Mouse (Mus musculus) limb, embryonic 10.5 days (tissue): ENCODE data around the gene Trnp1. TPM values are rescaled to one million over a fixed set of nuclear protein-coding genes. Genes with fewer than 3 reads are reported as not detected.
"Not testable (repeated sequence)": the region's sequence is repeated elsewhere in the genome, so short reads cannot be mapped to it uniquely, and the experiment has no call there.

Source experiments
- DNase-seq: peaks from one replicate; pipeline ENCODE4 v3.0.0-alpha.2; 2017; ENCODE audit warnings: low spot score
- H3K27ac ChIP-seq: fragments of 300-500 bp; sonication (generic); 2 replicates; pipeline ENCODE4 v1.5.1; 2016; ENCODE audit warnings: mild to moderate bottlenecking
- H3K27me3 ChIP-seq: fragments of 300-500 bp; sonication (generic); 2 replicates; pipeline ENCODE4 v1.6.1; 2016; ENCODE audit warnings: low read depth, mild to moderate bottlenecking; ENCODE audit not compliant: poor library complexity, severe bottlenecking
- H3K36me3 ChIP-seq: fragments of 300-500 bp; sonication (generic); 2 replicates; pipeline ENCODE4 v1.6.1; 2016; ENCODE audit warnings: mild to moderate bottlenecking, moderate library complexity
- H3K4me1 ChIP-seq: fragments of 300-500 bp; sonication (generic); 2 replicates; pipeline ENCODE4 v1.6.1; 2016
- H3K4me3 ChIP-seq: fragments of 300-500 bp; sonication (generic); 2 replicates; pipeline ENCODE4 v1.5.1; 2016; ENCODE audit warnings: mild to moderate bottlenecking, moderate library complexity
- H3K9me3 ChIP-seq: fragments of 300-500 bp; sonication (generic); replicated peaks from 2 replicates; pipeline ENCODE4 v1.6.1; 2016; ENCODE audit warnings: mild to moderate bottlenecking
- WGBS: fragments of 180-500 bp; shearing (Covaris S2); methylation state at CpG from one replicate; pipeline ENCODE4 v1.1.7; 2016; 5-methylcytosine and 5-hydroxymethylcytosine counted together
- polyA plus RNA-seq: library from polyadenylated mRNA; unstranded; fragments of >200 nt; fragmentation: Nextera tagmentation; extraction: Ambion mirVana; gene quantifications from 2 replicates; pipeline ENCODE4 v1.2.1, GENCODE M21; 2016

Gene Trnp1
- polyA plus RNA-seq = 0.46 and 0.65 TPM in 2 replicates

DNA sequence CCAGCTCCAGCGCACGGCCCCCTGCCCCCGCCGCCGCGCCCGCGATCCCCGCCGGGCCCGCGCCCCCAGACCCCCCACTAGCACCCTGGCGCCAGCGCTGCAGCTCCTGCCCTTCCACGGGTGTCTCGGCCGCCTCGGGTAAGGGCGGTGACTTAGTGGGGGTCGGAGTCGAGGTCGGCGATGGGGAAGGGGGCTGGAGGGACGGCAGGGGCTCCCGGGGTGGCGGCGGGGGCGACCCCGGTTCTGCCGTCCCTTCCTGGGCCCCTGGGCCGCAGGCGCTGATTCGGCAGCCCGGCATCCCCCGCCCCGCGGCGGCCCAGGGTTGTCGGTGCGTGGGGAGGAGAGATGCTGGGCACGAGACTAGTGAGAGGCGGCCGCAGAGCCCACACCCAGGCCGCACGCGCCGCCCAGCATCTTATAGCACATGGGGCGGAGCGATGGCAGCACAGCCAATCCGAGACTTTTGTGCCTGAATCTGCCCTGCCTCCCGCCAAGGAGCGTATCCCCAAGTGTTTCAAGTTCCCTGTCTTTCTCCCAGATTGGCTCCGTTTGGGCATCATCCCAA lies at the start of gene Trnp1:
Gene Trnp1, minus strand, starts transcription at position 391 of the 565 bp plus-strand sequence.
- no peaks in the 10 kb centered on the region for H3K36me3 ChIP-seq
- H3K27ac ChIP-seq = peak within 1 kb of the TSS; percentile 79
- peaks cover 34% of the 10 kb centered on the region for H3K4me1 ChIP-seq
- peak; percentile 86 for DNase-seq
- no peaks in the 10 kb centered on the region for H3K9me3 ChIP-seq
- peak within 1 kb of the TSS; percentile 78 for H3K4me3 ChIP-seq
- under 1% methylated on average over 53 of the region's 53 CpGs for WGBS
- peaks cover 100% of the 10 kb centered on the region for H3K27me3 ChIP-seq

DNA sequence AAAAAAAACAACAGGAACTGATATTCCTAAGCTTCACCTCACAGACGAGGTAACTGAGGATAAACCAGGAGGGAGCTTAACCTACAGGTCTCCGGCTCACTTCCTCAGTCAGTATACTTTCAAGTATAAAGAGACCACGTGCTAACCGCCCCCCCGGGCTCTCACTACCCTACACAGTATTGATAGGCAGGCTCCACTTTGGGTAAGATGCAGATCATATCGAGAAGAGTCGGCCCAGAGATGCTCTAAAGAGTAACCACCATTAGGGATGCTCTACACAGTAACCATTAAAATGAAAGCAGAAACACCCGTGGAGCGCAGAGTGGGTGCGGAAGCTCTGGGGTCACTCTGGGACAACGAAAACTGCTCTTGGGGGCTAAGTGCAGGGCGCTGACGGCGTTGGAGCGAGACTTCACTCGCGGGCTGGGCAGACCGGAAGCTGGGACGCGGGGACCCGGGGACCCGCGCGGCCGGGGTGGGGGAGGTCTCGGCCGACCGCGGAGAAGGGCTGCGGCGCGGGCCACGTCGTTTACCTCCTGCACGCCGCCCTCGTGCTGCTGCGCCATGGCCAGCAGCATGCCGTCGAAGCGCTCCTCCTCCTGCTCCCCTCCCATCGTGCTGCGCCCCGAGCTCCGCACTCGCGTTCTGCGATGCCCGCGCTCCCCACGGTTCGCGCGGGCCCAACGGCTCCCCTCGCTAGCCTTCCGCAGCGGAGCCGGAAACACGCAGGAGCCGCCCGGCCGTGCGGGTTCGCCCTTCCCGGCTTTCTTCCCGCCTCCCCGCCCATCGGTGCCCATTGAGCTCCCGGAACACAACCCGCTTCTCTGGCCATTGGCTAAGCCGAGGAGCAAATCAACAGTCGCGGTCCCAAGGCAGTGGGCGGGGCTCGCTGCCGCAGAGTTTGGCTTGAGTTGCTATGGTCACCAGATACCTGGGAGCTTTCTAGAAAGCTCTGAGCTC lies 47.2 kb upstream of the Trnp1 start, which contains the start of gene Nudc:
Gene Nudc, minus strand, starts transcription at position 725 of the 960 bp plus-strand sequence.
- WGBS = under 1% methylated on average over 77 of the region's 77 CpGs
- Histone ChIP-seq H3K9me3 (no peaks in the 10 kb centered on the region), H3K27ac (peak within 1 kb of the TSS; percentile 95)

DNA sequence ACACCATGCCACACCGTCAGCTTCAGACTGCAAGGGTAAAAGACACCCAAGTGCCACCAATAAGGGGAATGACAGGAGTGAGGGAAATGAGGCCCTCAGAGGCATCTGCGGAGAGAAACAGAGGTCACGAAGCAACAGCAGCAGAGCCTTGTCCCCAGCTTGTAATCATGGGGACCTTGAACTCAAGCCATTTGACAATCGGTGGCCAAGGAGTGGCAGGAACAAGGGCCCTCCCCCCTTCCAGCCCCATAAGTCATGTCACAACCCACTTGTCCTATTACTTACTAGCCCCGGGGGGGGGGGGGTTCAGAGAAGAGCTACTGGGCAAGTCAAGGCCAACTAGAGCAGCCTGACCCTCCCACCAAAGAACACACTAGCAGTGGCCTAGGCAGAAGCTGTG lies 38.3 kb upstream of the Trnp1 start:
- 90% methylated on average over 5 of the region's 5 CpGs for WGBS
- Histone ChIP-seq H3K4me1 (no peaks in the 10 kb centered on the region), H3K27ac (no peak overlapping the region), H3K9me3 (no peaks in the 10 kb centered on the region), H3K36me3 (peaks cover 100% of the 10 kb centered on the region), H3K27me3 (no peaks in the 10 kb centered on the region), H3K4me3 (no peak overlapping the region)
- DNase-seq = no peak

More for the DNA sequence above, 47.2 kb upstream of the Trnp1 start, which contains the start of gene Nudc:
- DNase-seq = peak; percentile 96
- peaks cover 20% of the 10 kb centered on the region for H3K4me1 ChIP-seq
- peaks cover 37% of the 10 kb centered on the region for H3K36me3 ChIP-seq
- no peaks in the 10 kb centered on the region for H3K27me3 ChIP-seq
- peak within 1 kb of the TSS; percentile 84 for H3K4me3 ChIP-seq

DNA sequence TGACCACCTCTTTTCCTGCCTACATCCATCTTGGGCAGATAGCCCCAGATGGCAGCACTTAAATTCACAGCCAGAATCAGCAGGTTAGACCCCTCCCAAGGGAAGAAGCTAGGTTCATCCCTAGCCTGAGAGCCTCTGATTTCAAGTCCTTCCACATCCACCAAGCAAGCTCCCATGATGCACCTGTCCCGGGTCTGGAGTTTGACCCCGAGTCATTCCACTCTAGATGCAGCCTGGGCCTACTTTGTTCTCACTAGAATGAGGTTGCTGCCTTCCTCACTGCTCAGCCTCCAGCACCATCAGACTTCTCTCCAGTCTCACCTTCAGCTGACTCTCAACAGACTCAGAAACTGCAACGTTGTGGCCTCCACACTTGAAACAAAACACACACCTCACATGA lies 37.7 kb upstream of the Trnp1 start:
- H3K27me3 ChIP-seq = no peaks in the 10 kb centered on the region
- no peaks in the 10 kb centered on the region for H3K9me3 ChIP-seq
- H3K4me1 ChIP-seq = no peaks in the 10 kb centered on the region
- peaks cover 100% of the 10 kb centered on the region for H3K36me3 ChIP-seq
- DNase-seq = no peak
- no peak overlapping the region for H3K27ac ChIP-seq
- WGBS = 93% methylated on average over 3 of the region's 3 CpGs
- no peak overlapping the region for H3K4me3 ChIP-seq

DNA sequence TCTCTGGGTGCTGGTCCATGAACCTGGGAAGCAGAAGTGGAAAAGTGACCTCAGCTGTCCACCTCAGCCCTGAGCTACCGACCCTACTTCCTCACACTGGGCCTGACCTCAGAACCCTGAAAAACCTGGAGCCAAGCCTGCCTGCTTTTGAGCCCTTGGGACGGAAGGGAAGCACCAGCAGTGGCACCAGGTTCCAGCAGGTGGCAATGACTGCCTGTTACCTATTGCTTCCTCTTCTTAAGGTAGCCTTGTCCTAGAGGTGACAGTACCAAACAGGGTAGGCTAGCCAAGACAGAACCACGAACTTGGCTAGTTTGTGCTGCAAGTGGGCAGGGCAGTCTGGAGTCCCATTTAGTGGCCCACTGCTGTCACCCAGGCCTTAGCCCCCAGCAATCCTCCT lies 34.4 kb upstream of the Trnp1 start:
- no peak overlapping the region for H3K4me3 ChIP-seq
- no peaks in the 10 kb centered on the region for H3K27me3 ChIP-seq
- no peak overlapping the region for H3K27ac ChIP-seq
- H3K4me1 ChIP-seq = peaks cover 4% of the 10 kb centered on the region; the same call in 1 of the 2 replicates
- no peak for DNase-seq
- H3K36me3 ChIP-seq = peaks cover 100% of the 10 kb centered on the region
- H3K9me3 ChIP-seq = no peaks in the 10 kb centered on the region
- 92% methylated on average over 3 of the region's 3 CpGs for WGBS

DNA sequence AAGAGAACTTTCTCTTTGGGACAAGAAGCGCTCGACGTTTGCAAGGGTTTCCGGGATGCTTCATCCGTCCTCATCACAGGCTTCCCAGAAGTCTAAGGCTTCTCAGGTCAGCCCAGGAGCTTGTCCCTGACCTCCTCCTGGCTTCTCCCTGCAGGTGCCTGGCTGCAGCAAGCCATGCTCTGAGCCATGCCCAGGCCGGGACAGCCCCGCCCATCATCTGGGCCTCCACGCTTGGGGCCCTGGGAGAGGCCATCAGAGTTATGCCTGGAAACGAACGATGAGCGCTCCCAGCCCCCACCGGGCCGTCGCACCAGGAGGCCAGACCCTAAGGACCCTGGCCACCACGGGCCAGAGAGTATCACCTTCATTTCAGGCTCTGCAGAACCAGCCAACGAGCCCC lies 29.4 kb upstream of the Trnp1 start:
- whole genome bisulfite sequencing = 69% methylated on average over 16 of the region's 16 CpGs
- H3K27ac ChIP-seq = no peak overlapping the region

DNA sequence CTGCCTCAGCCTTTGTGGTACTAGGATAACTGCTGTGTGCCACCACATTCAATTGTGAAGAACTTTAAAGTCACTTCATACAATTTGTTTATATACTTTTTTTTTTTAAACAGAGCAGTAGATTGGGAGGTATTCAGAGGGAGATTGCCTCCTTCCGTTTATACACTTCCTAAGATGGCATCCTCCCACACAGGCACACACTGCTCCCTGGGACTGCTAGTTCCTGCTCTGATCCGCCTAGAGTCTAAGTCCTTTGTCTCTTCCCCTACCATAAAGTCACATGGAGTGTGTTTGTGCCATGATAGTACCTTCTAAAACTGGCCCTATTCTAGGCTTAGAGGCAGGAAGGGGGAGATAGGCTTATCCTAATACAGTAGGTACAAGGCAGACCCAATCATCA lies 23.2 kb upstream of the Trnp1 start:
- Histone ChIP-seq H3K4me3 (no peak overlapping the region), H3K9me3 (no peaks in the 10 kb centered on the region), H3K27ac (no peak overlapping the region), H3K36me3 (peaks cover 5% of the 10 kb centered on the region; the same call in 1 of the 2 replicates), H3K4me1 (peaks cover 9% of the 10 kb centered on the region), H3K27me3 (peaks cover 55% of the 10 kb centered on the region)
- 83% methylated on average over 2 of the region's 2 CpGs for WGBS
- no peak for DNase-seq

More for the DNA sequence above, 29.4 kb upstream of the Trnp1 start:
- DNase-seq = no peak
- Histone ChIP-seq H3K4me1 (peaks cover 5% of the 10 kb centered on the region; the same call in 1 of the 2 replicates), H3K27me3 (no peaks in the 10 kb centered on the region), H3K4me3 (no peak overlapping the region), H3K36me3 (peaks cover 62% of the 10 kb centered on the region), H3K9me3 (no peaks in the 10 kb centered on the region)

DNA sequence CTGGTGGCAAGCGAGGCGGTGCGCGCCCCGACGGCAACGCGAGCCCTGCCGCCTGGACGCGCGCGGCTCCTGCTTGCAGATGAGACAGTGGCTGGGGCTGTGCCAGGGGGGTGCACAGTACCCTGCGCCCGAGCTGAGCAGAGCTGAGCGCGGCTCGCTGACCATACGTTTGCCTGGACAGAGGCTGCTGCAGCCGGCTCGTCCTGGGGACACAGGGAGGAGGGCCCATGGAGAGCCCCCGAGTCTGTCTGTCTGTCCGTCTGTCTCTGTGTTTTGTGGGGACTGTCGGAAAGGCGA lies 21.0 kb upstream of the Trnp1 start:
- H3K4me3 ChIP-seq = peak overlapping the region; percentile 50
- DNase-seq = no peak
- no peaks in the 10 kb centered on the region for H3K36me3 ChIP-seq
- H3K27me3 ChIP-seq = peaks cover 60% of the 10 kb centered on the region
- H3K4me1 ChIP-seq = peaks cover 9% of the 10 kb centered on the region
- H3K9me3 ChIP-seq = no peaks in the 10 kb centered on the region
- WGBS = 4% methylated on average over 25 of the region's 25 CpGs
- peak overlapping the region; percentile 72; the same call in 1 of the 2 replicates for H3K27ac ChIP-seq

DNA sequence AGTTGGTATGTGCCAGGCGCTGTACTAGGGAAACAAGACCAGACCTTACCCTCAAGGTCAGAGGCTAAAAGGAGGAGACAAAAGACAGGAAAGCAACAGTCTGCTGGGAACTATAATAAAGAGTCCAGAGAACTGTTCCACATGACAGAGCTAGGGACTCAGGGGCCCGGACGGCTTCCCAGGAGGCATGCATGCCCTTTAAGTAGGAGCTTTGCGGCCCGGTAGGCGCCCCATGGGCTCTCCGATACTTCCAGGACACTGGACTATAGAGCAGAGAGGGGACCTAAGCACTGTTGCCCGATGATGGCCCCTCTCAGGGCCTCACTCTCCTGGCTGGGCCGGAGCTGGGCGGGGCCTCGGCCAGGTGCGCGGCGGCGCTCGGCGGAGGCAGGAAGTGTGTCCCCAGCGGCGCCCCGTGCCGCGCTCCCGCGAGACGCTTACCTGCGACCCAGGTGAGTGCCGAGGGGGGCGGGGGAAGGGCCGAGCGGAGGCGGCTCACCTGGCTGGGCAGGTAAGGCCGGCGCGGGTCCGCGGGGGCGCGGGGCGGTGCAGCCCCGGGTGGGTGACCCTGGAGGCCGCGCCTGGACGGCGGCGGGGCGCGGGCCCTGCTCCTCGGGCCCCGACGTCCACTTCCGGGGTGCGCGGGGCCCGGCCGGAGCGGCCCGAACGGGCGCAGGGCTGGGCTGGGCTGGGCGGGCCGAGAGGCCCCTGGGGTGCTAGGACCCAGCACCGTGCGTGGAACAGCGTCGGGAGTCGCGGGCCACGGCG lies 20.4 kb upstream of the Trnp1 start, which contains the start of gene Kdf1:
Gene Kdf1, plus strand, starts transcription at position 363 of the 768 bp plus-strand sequence.
- peak within 1 kb of the TSS; percentile 72; the same call in 1 of the 2 replicates for H3K27ac ChIP-seq
- peak within 1 kb of the TSS; percentile 50 for H3K4me3 ChIP-seq
- peak; percentile 45 for DNase-seq
- peaks cover 9% of the 10 kb centered on the region for H3K4me1 ChIP-seq
- H3K27me3 ChIP-seq = peaks cover 60% of the 10 kb centered on the region
- no peaks in the 10 kb centered on the region for H3K9me3 ChIP-seq
- H3K36me3 ChIP-seq = no peaks in the 10 kb centered on the region
- 4% methylated on average over 54 of the region's 69 CpGs for WGBS

DNA sequence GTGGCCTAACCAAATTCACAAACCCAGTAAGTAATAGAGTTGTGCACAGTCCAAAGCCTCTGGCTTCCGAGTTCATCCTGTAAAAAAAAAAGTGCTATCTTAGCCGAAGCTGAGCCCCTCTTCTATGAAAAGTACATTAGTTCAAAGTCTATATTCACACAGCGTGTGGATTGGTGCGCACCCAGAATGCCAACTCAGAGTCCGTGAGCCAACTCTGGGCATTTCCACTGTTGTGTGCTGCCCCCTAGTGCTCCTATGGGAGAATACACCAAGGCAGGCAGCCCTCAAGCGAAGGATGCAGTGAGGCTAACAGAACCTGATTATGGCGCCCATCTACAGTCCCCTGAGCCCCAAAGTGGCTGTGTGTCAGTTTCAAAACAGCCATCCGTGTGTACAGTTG lies 14.6 kb upstream of the Trnp1 start:
- Histone ChIP-seq H3K27ac (no peak overlapping the region), H3K4me3 (no peak overlapping the region), H3K27me3 (peaks cover 20% of the 10 kb centered on the region), H3K36me3 (no peaks in the 10 kb centered on the region), H3K9me3 (no peaks in the 10 kb centered on the region), H3K4me1 (no peaks in the 10 kb centered on the region)
- DNase-seq = peak; percentile 78
- 17% methylated on average over 8 of the region's 8 CpGs for WGBS

DNA sequence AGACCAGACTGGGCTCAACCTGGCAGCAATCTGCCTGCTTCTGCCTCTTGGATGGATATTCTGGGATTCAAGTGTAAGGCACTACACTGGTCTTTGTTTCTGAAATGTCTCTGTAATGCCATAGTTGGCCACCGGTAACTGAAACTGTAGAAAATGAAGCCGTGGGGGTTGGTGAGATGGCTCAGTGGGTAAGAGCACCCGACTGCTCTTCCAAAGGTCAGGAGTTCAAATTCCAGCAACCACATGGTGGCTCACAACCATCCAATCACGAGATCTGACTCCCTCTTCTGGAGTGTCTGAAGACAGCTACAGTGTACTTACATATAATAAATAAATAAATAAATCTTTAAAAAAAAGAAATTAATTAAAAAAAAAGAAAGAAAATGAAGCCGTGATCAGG lies 14.2 kb upstream of the Trnp1 start:
- not testable (repeated sequence) for H3K36me3 ChIP-seq, H3K4me3 ChIP-seq, H3K27ac ChIP-seq, H3K9me3 ChIP-seq, H3K4me1 ChIP-seq
- DNase-seq = peak; percentile 25
- peaks cover 15% of the 10 kb centered on the region for H3K27me3 ChIP-seq
- 52% methylated on average over 5 of the region's 5 CpGs for WGBS

DNA sequence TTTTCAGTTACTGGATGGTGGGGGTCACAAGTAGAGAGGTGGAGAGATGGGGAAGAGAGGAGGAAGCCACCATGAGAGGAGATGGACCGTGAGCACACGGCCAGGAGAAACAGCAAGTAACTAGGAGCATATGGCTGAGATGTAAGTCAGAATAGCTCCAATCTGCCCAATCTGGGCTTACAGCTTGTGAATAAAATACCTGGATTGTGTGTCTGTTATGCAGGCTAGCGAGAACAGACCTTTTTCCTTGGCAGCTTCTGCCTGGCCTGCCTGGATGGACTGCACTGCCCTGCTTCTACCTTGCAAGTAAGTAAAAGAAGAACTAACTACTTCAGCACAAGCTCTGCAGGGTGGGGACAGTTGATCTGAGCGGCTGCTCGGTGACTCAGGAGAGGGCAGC lies 12.7 kb upstream of the Trnp1 start:
- DNase-seq = no peak
- H3K4me1 ChIP-seq = no peaks in the 10 kb centered on the region
- WGBS = 77% methylated on average over 5 of the region's 5 CpGs
- H3K9me3 ChIP-seq = no peaks in the 10 kb centered on the region
- no peak overlapping the region for H3K27ac ChIP-seq
- H3K4me3 ChIP-seq = no peak overlapping the region
- H3K27me3 ChIP-seq = peaks cover 13% of the 10 kb centered on the region
- no peaks in the 10 kb centered on the region for H3K36me3 ChIP-seq
